Mouse (Mus musculus) frontal cortex, adult (tissue): Measurements from ENCODE around the gene Uck2.
A peak's percentile ranks its signal among the peaks of the same experiment; 100 is the strongest.

Experiments
- ATAC-seq: cut with Nextera tagmentation; 2 replicates; pipeline ENCODE4 v1.9.2; 2017; ENCODE audit warnings: mild to moderate bottlenecking, moderate library complexity, mixed read lengths; ENCODE audit not compliant: low TSS enrichment

Gene Uck2

GRCm38 (mm10) chr1:167285320-167285355, at the start of gene Uck2:
TSS of gene Uck2 (minus strand) at chr1:167285320.
- ATAC-seq: no peak

GRCm38 (mm10) chr1:167331106-167331505, 46.0 kb upstream of the Uck2 start:
- ATAC-seq: no peak

GRCm38 (mm10) chr1:167328776-167329175, 43.7 kb upstream of the Uck2 start:
- no peak for ATAC-seq

- no peak for ATAC-seq
Measured at GRCm38 (mm10) chr1:167321691-167322090, 36.6 kb upstream of the Uck2 start.

- ATAC-seq: no peak
Measured at GRCm38 (mm10) chr1:167313220-167313619, 28.1 kb upstream of the Uck2 start.

GRCm38 (mm10) chr1:167312367-167312766, 27.2 kb upstream of the Uck2 start:
- no peak for ATAC-seq

- peak; percentile 99 for ATAC-seq
Measured at GRCm38 (mm10) chr1:167308261-167309054, 23.3 kb upstream of the Uck2 start, which contains the start of gene Tmco1. TSS of gene Tmco1 (plus strand) at chr1:167308378.

GRCm38 (mm10) chr1:167307674-167308073, 22.6 kb upstream of the Uck2 start:
- no peak for ATAC-seq

GRCm38 (mm10) chr1:167306451-167307240, 21.5 kb upstream of the Uck2 start:
- ATAC-seq: no peak

GRCm38 (mm10) chr1:167305501-167306137, 20.5 kb upstream of the Uck2 start:
- ATAC-seq: no peak

GRCm38 (mm10) chr1:167300122-167300521, 15.0 kb upstream of the Uck2 start:
- ATAC-seq: no peak

GRCm38 (mm10) chr1:167295679-167296402, 10.7 kb upstream of the Uck2 start:
- ATAC-seq: no peak

GRCm38 (mm10) chr1:167292447-167292846, 7.3 kb upstream of the Uck2 start:
- ATAC-seq: no peak

GRCm38 (mm10) chr1:167291610-167292009, 6.5 kb upstream of the Uck2 start:
- ATAC-seq: no peak

GRCm38 (mm10) chr1:167290263-167290592, 5.1 kb upstream of the Uck2 start:
- no peak for ATAC-seq

- peak; percentile 48 for ATAC-seq
Measured at GRCm38 (mm10) chr1:167289567-167290262, 4.6 kb upstream of the Uck2 start.

- no peak for ATAC-seq
Measured at GRCm38 (mm10) chr1:167288665-167289538, 3.8 kb upstream of the Uck2 start.

GRCm38 (mm10) chr1:167287156-167287555, 2.0 kb upstream of the Uck2 start:
- peak; percentile 18; the same call in 1 of the 2 replicates for ATAC-seq

GRCm38 (mm10) chr1:167285356-167285755, 236 bp upstream of the Uck2 start:
- no peak for ATAC-seq

GRCm38 (mm10) chr1:167284837-167285319, 242 bp downstream of the Uck2 start:
- peak; percentile 72 for ATAC-seq
